Mouse (Mus musculus) neural tube, embryonic 14.5 days (tissue): ENCODE results near the gene Gm1673. TPM values are rescaled to one million over a fixed set of nuclear protein-coding genes. Genes with fewer than 3 reads are reported as not detected.

Experiments used
- polyA plus RNA-seq: library from polyadenylated mRNA; unstranded; fragments of >200 nt; fragmentation: Nextera tagmentation; extraction: Ambion mirVana; gene quantifications from 2 replicates; pipeline ENCODE4 v1.2.1, GENCODE M21; 2014

Gm1673 gene
- polyA plus RNA-seq, 1 experiment from 2014 or later = 457 TPM

Other genes starting within 250 kb of the Gm1673 start
- 67.0 and 69.5 TPM in 2 replicates for gene Letm1, start 200.6 kb upstream of the Gm1673 start, polyA plus RNA-seq
- 104 and 109 TPM in 2 replicates for gene Nsd2, start 162.7 kb upstream of the Gm1673 start, polyA plus RNA-seq
- gene Nelfa, start 47.0 kb upstream of the Gm1673 start, polyA plus RNA-seq = 34.3 and 37.1 TPM in 2 replicates
- gene Nat8l, start 12.6 kb downstream of the Gm1673 start, polyA plus RNA-seq = 3.9 and 4.1 TPM in 2 replicates
- gene Poln, start 186.0 kb downstream of the Gm1673 start, polyA plus RNA-seq = 0.26 and 0.74 TPM in 2 replicates
- gene Haus3, start 186.1 kb downstream of the Gm1673 start, polyA plus RNA-seq = 12.3 and 12.7 TPM in 2 replicates
- 26.7 and 36.2 TPM in 2 replicates for gene Mxd4, start 204.3 kb downstream of the Gm1673 start, polyA plus RNA-seq